Mouse (Mus musculus) limb, embryonic 12.5 days (tissue): ENCODE measurements around the gene Angptl2. TPM values are rescaled to one million over a fixed set of nuclear protein-coding genes. Genes with fewer than 3 reads are reported as not detected.
A peak's percentile ranks its signal among the peaks of the same experiment; 100 is the strongest.

ENCODE experiments used
- ATAC-seq: fragments of 200-750 bp; cut with Nextera tagmentation; 2 replicates; pipeline ENCODE4 v1.8.0; 2017; ENCODE audit warnings: low read depth, moderate TSS enrichment; ENCODE audit not compliant: insufficient number of reproducible peaks, insufficient read depth, low FRiP score, low TSS enrichment
- H3K27ac ChIP-seq: fragments of 300-500 bp; sonication (generic); 2 replicates; pipeline ENCODE4 v1.5.1; 2016; ENCODE audit warnings: mild to moderate bottlenecking, moderate library complexity
- H3K27me3 ChIP-seq: fragments of 300-500 bp; sonication (generic); 2 replicates; pipeline ENCODE4 v1.6.1; 2016; ENCODE audit warnings: mild to moderate bottlenecking, moderate library complexity
- H3K36me3 ChIP-seq: fragments of 300-500 bp; sonication (generic); 2 replicates; pipeline ENCODE4 v1.6.1; 2016; ENCODE audit warnings: mild to moderate bottlenecking, moderate library complexity
- H3K4me1 ChIP-seq: fragments of 300-500 bp; sonication (generic); replicated peaks from 2 replicates; pipeline ENCODE4 v1.6.1; 2016
- H3K4me2 ChIP-seq: fragments of 300-500 bp; sonication (generic); 2 replicates; pipeline ENCODE4 v1.6.1; 2016; ENCODE audit warnings: mild to moderate bottlenecking, moderate library complexity
- H3K4me3 ChIP-seq: fragments of 300-500 bp; sonication (generic); replicated peaks from 2 replicates; pipeline ENCODE4 v1.5.1; 2016; ENCODE audit warnings: mild to moderate bottlenecking
- H3K9ac ChIP-seq: fragments of 300-500 bp; sonication (generic); replicated peaks from 2 replicates; pipeline ENCODE4 v1.6.1; 2016; ENCODE audit warnings: mild to moderate bottlenecking, moderate library complexity
- H3K9me3 ChIP-seq: fragments of 300-500 bp; sonication (generic); 2 replicates; pipeline ENCODE4 v1.6.1; 2016; ENCODE audit warnings: mild to moderate bottlenecking, moderate library complexity
- WGBS: fragments of 180-500 bp; shearing (Covaris S2); methylation state at CpG from one replicate; pipeline ENCODE4 v1.1.7; 2016; 5-methylcytosine and 5-hydroxymethylcytosine counted together
- polyA plus RNA-seq: library from polyadenylated mRNA; unstranded; fragments of >200 nt; fragmentation: Nextera tagmentation; extraction: Ambion mirVana; gene quantifications from 2 replicates; pipeline ENCODE4 v1.2.1, GENCODE M21; 2016

Gene Angptl2
- polyA plus RNA-seq, 1 experiment from 2014 or later = 54.7 TPM

- WGBS = 62% methylated on average over 6 of the region's 6 CpGs
- peak overlapping the region; percentile 37 for H3K4me2 ChIP-seq
- H3K4me1 ChIP-seq = peaks cover 53% of the 10 kb centered on the region
Observed at GRCm38 (mm10) chr2:33220246-33220645, 4.4 kb downstream of the Angptl2 start.

GRCm38 (mm10) chr2:33220674-33221338 lies 4.9 kb downstream of the Angptl2 start:
- no peak for ATAC-seq
- Histone ChIP-seq H3K36me3 (peaks cover 47% of the 10 kb centered on the region), H3K27ac (peak overlapping the region; percentile 80), H3K4me1 (peaks cover 48% of the 10 kb centered on the region), H3K4me2 (peak overlapping the region; percentile 37; the same call in 1 of the 2 replicates), H3K4me3 (no peak overlapping the region), H3K27me3 (no peaks in the 10 kb centered on the region), H3K9ac (no peak overlapping the region), H3K9me3 (no peaks in the 10 kb centered on the region)
- WGBS = 57% methylated on average over 10 of the region's 10 CpGs

More at GRCm38 (mm10) chr2:33220246-33220645, 4.4 kb downstream of the Angptl2 start:
- ATAC-seq = no peak
- no peaks in the 10 kb centered on the region for H3K9me3 ChIP-seq
- H3K27me3 ChIP-seq = no peaks in the 10 kb centered on the region
- peak overlapping the region; percentile 6; the same call in 1 of the 2 replicates for H3K4me3 ChIP-seq
- H3K36me3 ChIP-seq = peaks cover 43% of the 10 kb centered on the region
- H3K9ac ChIP-seq = peak overlapping the region; percentile 23; the same call in 1 of the 2 replicates
- H3K27ac ChIP-seq = peak overlapping the region; percentile 80

GRCm38 (mm10) chr2:33221339-33221900 lies 5.6 kb downstream of the Angptl2 start:
- peaks cover 48% of the 10 kb centered on the region for H3K4me1 ChIP-seq
- H3K36me3 ChIP-seq = peaks cover 47% of the 10 kb centered on the region
- no peak for ATAC-seq

GRCm38 (mm10) chr2:33222480-33222879 lies 6.6 kb downstream of the Angptl2 start:
- no peak for ATAC-seq
- Histone ChIP-seq H3K9ac (no peak overlapping the region), H3K4me3 (no peak overlapping the region), H3K27me3 (no peaks in the 10 kb centered on the region), H3K4me2 (no peak overlapping the region), H3K36me3 (peaks cover 50% of the 10 kb centered on the region), H3K27ac (no peak overlapping the region), H3K4me1 (peaks cover 40% of the 10 kb centered on the region), H3K9me3 (no peaks in the 10 kb centered on the region)
- WGBS = 89% methylated on average over 6 of the region's 6 CpGs

More at GRCm38 (mm10) chr2:33221339-33221900, 5.6 kb downstream of the Angptl2 start:
- no peak overlapping the region for H3K9ac ChIP-seq
- H3K4me2 ChIP-seq = no peak overlapping the region
- H3K9me3 ChIP-seq = no peaks in the 10 kb centered on the region
- H3K27ac ChIP-seq = no peak overlapping the region
- no peak overlapping the region for H3K4me3 ChIP-seq
- 87% methylated on average over 11 of the region's 11 CpGs for WGBS
- no peaks in the 10 kb centered on the region for H3K27me3 ChIP-seq

- Histone ChIP-seq H3K9ac (no peak overlapping the region), H3K9me3 (no peaks in the 10 kb centered on the region), H3K4me2 (no peak overlapping the region), H3K4me1 (peaks cover 28% of the 10 kb centered on the region), H3K36me3 (peaks cover 63% of the 10 kb centered on the region), H3K4me3 (no peak overlapping the region), H3K27ac (no peak overlapping the region; the same call in 1 of the 2 replicates), H3K27me3 (no peaks in the 10 kb centered on the region)
- ATAC-seq = no peak
- WGBS = 80% methylated on average over 10 of the region's 10 CpGs
Observed at GRCm38 (mm10) chr2:33223656-33224358, 7.9 kb downstream of the Angptl2 start.

- ATAC-seq = no peak
- 88% methylated on average over 7 of the region's 7 CpGs for WGBS
- Histone ChIP-seq H3K9ac (no peak overlapping the region), H3K27ac (no peak overlapping the region), H3K4me2 (no peak overlapping the region), H3K9me3 (no peaks in the 10 kb centered on the region), H3K27me3 (no peaks in the 10 kb centered on the region), H3K4me1 (peaks cover 10% of the 10 kb centered on the region), H3K36me3 (peaks cover 75% of the 10 kb centered on the region), H3K4me3 (no peak overlapping the region)
Observed at GRCm38 (mm10) chr2:33225921-33226320, 10.1 kb downstream of the Angptl2 start.

GRCm38 (mm10) chr2:33228077-33228476 lies 12.2 kb downstream of the Angptl2 start:
- Histone ChIP-seq H3K27ac (no peak overlapping the region), H3K9me3 (no peaks in the 10 kb centered on the region), H3K27me3 (no peaks in the 10 kb centered on the region), H3K9ac (no peak overlapping the region), H3K36me3 (peaks cover 77% of the 10 kb centered on the region), H3K4me3 (no peak overlapping the region), H3K4me2 (no peak overlapping the region), H3K4me1 (peaks cover 3% of the 10 kb centered on the region; the same call in 1 of the 2 replicates)
- ATAC-seq = no peak
- 95% methylated on average over 11 of the region's 11 CpGs for WGBS

- H3K27ac ChIP-seq = no peak overlapping the region
- no peaks in the 10 kb centered on the region for H3K27me3 ChIP-seq
- H3K9ac ChIP-seq = no peak overlapping the region
- WGBS = 91% methylated on average over 15 of the region's 15 CpGs
- no peaks in the 10 kb centered on the region for H3K9me3 ChIP-seq
- H3K4me2 ChIP-seq = no peak overlapping the region
- peaks cover 82% of the 10 kb centered on the region for H3K36me3 ChIP-seq
- H3K4me1 ChIP-seq = peaks cover 3% of the 10 kb centered on the region; the same call in 1 of the 2 replicates
- H3K4me3 ChIP-seq = no peak overlapping the region
- ATAC-seq = no peak
Observed at GRCm38 (mm10) chr2:33228551-33228950, 12.7 kb downstream of the Angptl2 start.

GRCm38 (mm10) chr2:33230701-33231100 lies 14.8 kb downstream of the Angptl2 start:
- Histone ChIP-seq H3K4me1 (peaks cover 3% of the 10 kb centered on the region; the same call in 1 of the 2 replicates), H3K4me2 (no peak overlapping the region), H3K9me3 (no peaks in the 10 kb centered on the region), H3K4me3 (no peak overlapping the region), H3K27ac (no peak overlapping the region), H3K27me3 (no peaks in the 10 kb centered on the region), H3K9ac (no peak overlapping the region), H3K36me3 (peaks cover 79% of the 10 kb centered on the region)
- no peak for ATAC-seq
- WGBS = 49% methylated on average over 10 of the region's 10 CpGs

- peaks cover 84% of the 10 kb centered on the region for H3K36me3 ChIP-seq
- ATAC-seq = no peak
Observed at GRCm38 (mm10) chr2:33231788-33232187, 15.9 kb downstream of the Angptl2 start.

More at GRCm38 (mm10) chr2:33231788-33232187, 15.9 kb downstream of the Angptl2 start:
- Histone ChIP-seq H3K4me1 (peaks cover 6% of the 10 kb centered on the region; the same call in 1 of the 2 replicates), H3K4me2 (no peak overlapping the region), H3K9me3 (no peaks in the 10 kb centered on the region), H3K27ac (no peak overlapping the region), H3K4me3 (no peak overlapping the region), H3K9ac (no peak overlapping the region), H3K27me3 (no peaks in the 10 kb centered on the region)
- 86% methylated on average over 2 of the region's 2 CpGs for WGBS
